Mouse (Mus musculus) liver, embryonic 14.5 days (tissue): ENCODE results near the gene Trio.

Source experiments
- CTCF ChIP-seq: IDR thresholded peaks from 2 replicates; pipeline ENCODE4 v1.5.1; 2016; ENCODE audit warnings: antibody characterized with exemption, low read depth, control low read depth
- EP300 ChIP-seq: IDR thresholded peaks from 2 replicates; pipeline ENCODE4 v1.6.1; 2016; ENCODE audit warnings: antibody characterized with exemption, low read depth

DNA sequence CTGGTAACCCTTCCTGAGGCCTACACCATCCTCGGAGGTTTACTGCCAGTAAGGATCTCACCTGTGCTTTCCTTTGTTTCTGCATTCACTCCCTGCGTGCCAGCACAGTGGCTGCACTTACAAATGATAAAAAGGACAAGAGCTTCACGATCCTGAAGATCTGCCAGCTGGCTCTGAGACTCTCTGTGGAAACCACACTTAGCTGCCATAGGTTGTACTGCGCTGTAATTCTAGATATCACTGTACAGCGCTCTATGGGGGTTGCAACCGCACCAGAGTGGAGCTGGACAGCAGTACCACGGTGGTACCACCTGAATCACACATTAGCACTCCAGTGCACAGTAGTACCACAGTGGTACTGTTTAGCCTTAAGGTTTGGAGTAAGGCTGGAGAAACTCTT lies 168.4 kb downstream of the Trio start:
- TF ChIP-seq EP300 = no peak
- no peak for TF ChIP-seq CTCF
